Mouse (Mus musculus) intestine, embryonic 14.5 days (tissue): ENCODE results near the gene Tigd4. TPM values are rescaled to one million over a fixed set of nuclear protein-coding genes. Genes with fewer than 3 reads are reported as not detected.

Experiments used
- ATAC-seq: fragments of 200-750 bp; cut with Nextera tagmentation; replicated peaks from 2 replicates; pipeline ENCODE4 v1.8.0; 2017; ENCODE audit warnings: low read depth, moderate number of reproducible peaks, moderate TSS enrichment, moderate library complexity; ENCODE audit not compliant: low FRiP score, low TSS enrichment
- DNase-seq: peaks from one replicate; pipeline ENCODE4 v3.0.0-alpha.2; 2018; ENCODE audit warnings: low spot score
- H3K27ac ChIP-seq: fragments of 300-500 bp; sonication (generic); 2 replicates; pipeline ENCODE4 v1.5.1; 2014; ENCODE audit warnings: low read depth, mild to moderate bottlenecking, control low read depth
- H3K27me3 ChIP-seq: fragments of 300-500 bp; sonication (generic); replicated peaks from 2 replicates; pipeline ENCODE4 v1.6.1; 2014; ENCODE audit warnings: low read length, control low read depth; ENCODE audit not compliant: control insufficient read depth, insufficient read depth
- H3K36me3 ChIP-seq: fragments of 300-500 bp; sonication (generic); 2 replicates; pipeline ENCODE4 v1.6.1; 2014; ENCODE audit warnings: low read length, control low read depth; ENCODE audit not compliant: control insufficient read depth, insufficient read depth
- H3K4me1 ChIP-seq: fragments of 300-500 bp; sonication (generic); replicated peaks from 2 replicates; pipeline ENCODE4 v1.6.1; 2014; ENCODE audit warnings: low read length, control low read depth, mixed read lengths; ENCODE audit not compliant: control insufficient read depth, insufficient read depth
- H3K4me2 ChIP-seq: fragments of 300-500 bp; sonication (generic); 2 replicates; pipeline ENCODE4 v1.6.1; 2014; ENCODE audit warnings: low read length
- H3K4me3 ChIP-seq: fragments of 300-500 bp; sonication (generic); 2 replicates; pipeline ENCODE4 v1.5.1; 2014; ENCODE audit warnings: low read depth, low read length, control low read depth, mixed read lengths
- H3K9ac ChIP-seq: fragments of 300-500 bp; sonication (generic); 2 replicates; pipeline ENCODE4 v1.6.1; 2014; ENCODE audit warnings: mild to moderate bottlenecking, low read length
- H3K9me3 ChIP-seq: fragments of 300-500 bp; sonication (generic); 2 replicates; pipeline ENCODE4 v1.6.1; 2016; ENCODE audit warnings: low read length, control low read depth; ENCODE audit not compliant: control insufficient read depth
- WGBS: fragments of 180-500 bp; shearing (Covaris S2); extraction: QIAGEN DNeasy Blood & Tissue Kit; methylation state at CpG from one replicate; pipeline ENCODE4 v1.1.7; 2014; 5-methylcytosine and 5-hydroxymethylcytosine counted together
- polyA plus RNA-seq: library from polyadenylated mRNA; unstranded; fragments of >200 nt; fragmentation: Nextera tagmentation; extraction: Ambion mirVana; gene quantifications from 2 replicates; pipeline ENCODE4 v1.2.1, GENCODE M21; 2014

The Tigd4 gene
- polyA plus RNA-seq, 1 experiment from 2014 or later, result not detected

- Histone ChIP-seq H3K36me3 (no peaks in the 10 kb centered on the region), H3K27me3 (no peaks in the 10 kb centered on the region), H3K4me3 (no peak overlapping the region), H3K4me2 (no peak overlapping the region), H3K4me1 (no peaks in the 10 kb centered on the region), H3K27ac (no peak overlapping the region), H3K9me3 (no peaks in the 10 kb centered on the region), H3K9ac (no peak overlapping the region)
- WGBS, result 87% methylated on average over 7 of the region's 7 CpGs
- ATAC-seq (no peak), DNase-seq (peak; percentile 24)
Observed at GRCm38 (mm10) chr3:84619056-84619455, 25.7 kb downstream of the Tigd4 start.

- peak; percentile 24 for DNase-seq
- no peak overlapping the region for H3K9ac ChIP-seq
Observed at GRCm38 (mm10) chr3:84619725-84620124, 26.4 kb downstream of the Tigd4 start.

GRCm38 (mm10) chr3:84622026-84622425 lies 28.7 kb downstream of the Tigd4 start:
- H3K27me3 ChIP-seq, result no peaks in the 10 kb centered on the region

More at GRCm38 (mm10) chr3:84619725-84620124, 26.4 kb downstream of the Tigd4 start:
- WGBS, result 83% methylated on average over 6 of the region's 6 CpGs
- Histone ChIP-seq H3K27me3 (no peaks in the 10 kb centered on the region), H3K27ac (no peak overlapping the region), H3K9me3 (no peaks in the 10 kb centered on the region), H3K4me2 (no peak overlapping the region), H3K4me3 (no peak overlapping the region), H3K4me1 (no peaks in the 10 kb centered on the region), H3K36me3 (no peaks in the 10 kb centered on the region)
- ATAC-seq, result no peak

GRCm38 (mm10) chr3:84631586-84631985 lies 38.2 kb downstream of the Tigd4 start:
- no peak for DNase-seq
- Histone ChIP-seq H3K4me1 (no peaks in the 10 kb centered on the region; the same call in 1 of the 2 replicates), H3K36me3 (no peaks in the 10 kb centered on the region), H3K4me3 (no peak overlapping the region), H3K9me3 (no peaks in the 10 kb centered on the region), H3K9ac (no peak overlapping the region), H3K27me3 (no peaks in the 10 kb centered on the region), H3K4me2 (no peak overlapping the region), H3K27ac (no peak overlapping the region)
- ATAC-seq, result no peak
- WGBS, result 96% methylated on average over 9 of the region's 9 CpGs

More at GRCm38 (mm10) chr3:84622026-84622425, 28.7 kb downstream of the Tigd4 start:
- H3K4me2 ChIP-seq, result no peak overlapping the region
- no peak overlapping the region for H3K4me3 ChIP-seq
- 28% methylated on average over 3 of the region's 3 CpGs for WGBS
- H3K4me1 ChIP-seq, result no peaks in the 10 kb centered on the region
- H3K9ac ChIP-seq, result no peak overlapping the region
- no peaks in the 10 kb centered on the region for H3K36me3 ChIP-seq
- DNase-seq (peak; percentile 44), ATAC-seq (no peak)
- no peak overlapping the region for H3K27ac ChIP-seq
- H3K9me3 ChIP-seq, result no peaks in the 10 kb centered on the region

- H3K36me3 ChIP-seq, result no peaks in the 10 kb centered on the region
- no peak overlapping the region for H3K27ac ChIP-seq
- no peak for DNase-seq
- no peaks in the 10 kb centered on the region for H3K27me3 ChIP-seq
- WGBS, result 85% methylated on average over 6 of the region's 6 CpGs
- no peaks in the 10 kb centered on the region for H3K9me3 ChIP-seq
- ATAC-seq, result no peak
- no peak overlapping the region for H3K4me3 ChIP-seq
- H3K4me2 ChIP-seq, result no peak overlapping the region
- no peak overlapping the region for H3K9ac ChIP-seq
- H3K4me1 ChIP-seq, result no peaks in the 10 kb centered on the region; the same call in 1 of the 2 replicates
Observed at GRCm38 (mm10) chr3:84637095-84637494, 43.7 kb downstream of the Tigd4 start.

GRCm38 (mm10) chr3:84637890-84638578 lies 44.7 kb downstream of the Tigd4 start:
- H3K4me2 ChIP-seq, result no peak overlapping the region
- WGBS, result 54% methylated on average over 12 of the region's 12 CpGs
- DNase-seq, result no peak
- H3K9me3 ChIP-seq, result no peaks in the 10 kb centered on the region
- no peaks in the 10 kb centered on the region for H3K27me3 ChIP-seq
- no peak overlapping the region for H3K4me3 ChIP-seq
- H3K27ac ChIP-seq, result peak overlapping the region; percentile 62
- H3K36me3 ChIP-seq, result no peaks in the 10 kb centered on the region
- peak; percentile 73 for ATAC-seq
- H3K9ac ChIP-seq, result no peak overlapping the region
- H3K4me1 ChIP-seq, result no peaks in the 10 kb centered on the region; the same call in 1 of the 2 replicates

- H3K4me1 ChIP-seq, result no peaks in the 10 kb centered on the region
- DNase-seq (no peak), ATAC-seq (peak; percentile 91)
- 69% methylated on average over 4 of the region's 4 CpGs for WGBS
- no peak overlapping the region for H3K4me3 ChIP-seq
- no peaks in the 10 kb centered on the region for H3K27me3 ChIP-seq
- H3K27ac ChIP-seq, result no peak overlapping the region
- no peaks in the 10 kb centered on the region for H3K36me3 ChIP-seq
- no peak overlapping the region for H3K4me2 ChIP-seq
- H3K9me3 ChIP-seq, result no peaks in the 10 kb centered on the region
- H3K9ac ChIP-seq, result no peak overlapping the region
Observed at GRCm38 (mm10) chr3:84638858-84639257, 45.5 kb downstream of the Tigd4 start.

- Histone ChIP-seq H3K27me3 (no peaks in the 10 kb centered on the region), H3K9me3 (no peaks in the 10 kb centered on the region), H3K4me3 (no peak overlapping the region), H3K4me1 (no peaks in the 10 kb centered on the region), H3K4me2 (no peak overlapping the region), H3K36me3 (no peaks in the 10 kb centered on the region), H3K9ac (no peak overlapping the region), H3K27ac (no peak overlapping the region)
- ATAC-seq (no peak), DNase-seq (no peak)
- WGBS, result 36% methylated on average over 11 of the region's 11 CpGs
Observed at GRCm38 (mm10) chr3:84639767-84640500, 46.6 kb downstream of the Tigd4 start.
